Mouse (Mus musculus) bone marrow macrophage, adult 2 months (primary cell): ENCODE data around the gene Ecd. TPM values are rescaled to one million over a fixed set of nuclear protein-coding genes. Genes with fewer than 3 reads are reported as not detected.
"Not testable (repeated sequence)": the region's sequence is repeated elsewhere in the genome, so short reads cannot be mapped to it uniquely, and the experiment has no call there.

Source experiments
- H3K27ac ChIP-seq: 2 replicates; pipeline ENCODE4 v1.5.1; 2012; ENCODE audit warnings: low read depth, low read length; ENCODE audit not compliant: insufficient read depth
- H3K4me1 ChIP-seq: 2 replicates; pipeline ENCODE4 v1.6.1; 2012; ENCODE audit warnings: low read length; ENCODE audit not compliant: control insufficient read depth, insufficient read depth
- H3K4me3 ChIP-seq: 2 replicates; pipeline ENCODE4 v1.5.1; 2012; ENCODE audit warnings: mild to moderate bottlenecking, low read length, moderate library complexity; ENCODE audit not compliant: insufficient read depth
- CTCF ChIP-seq: IDR thresholded peaks from 2 replicates; pipeline ENCODE4 v1.5.1; 2012; ENCODE audit warnings: low read depth, mild to moderate bottlenecking, low read length, moderate library complexity
- POLR2A ChIP-seq: IDR thresholded peaks from 2 replicates; pipeline ENCODE4 v1.6.1; 2012; ENCODE audit warnings: mild to moderate bottlenecking, low read depth, low read length, borderline replicate concordance
- polyA plus RNA-seq: library from polyadenylated mRNA; stranded (reverse); fragments of >200 nt; gene quantifications from 2 replicates; pipeline ENCODE4 v1.2.4, GENCODE M21; 2012; ENCODE audit not compliant: missing spikeins, insufficient read depth, insufficient read length

Ecd gene
- polyA plus RNA-seq, 1 experiment, result 29.4 TPM

DNA sequence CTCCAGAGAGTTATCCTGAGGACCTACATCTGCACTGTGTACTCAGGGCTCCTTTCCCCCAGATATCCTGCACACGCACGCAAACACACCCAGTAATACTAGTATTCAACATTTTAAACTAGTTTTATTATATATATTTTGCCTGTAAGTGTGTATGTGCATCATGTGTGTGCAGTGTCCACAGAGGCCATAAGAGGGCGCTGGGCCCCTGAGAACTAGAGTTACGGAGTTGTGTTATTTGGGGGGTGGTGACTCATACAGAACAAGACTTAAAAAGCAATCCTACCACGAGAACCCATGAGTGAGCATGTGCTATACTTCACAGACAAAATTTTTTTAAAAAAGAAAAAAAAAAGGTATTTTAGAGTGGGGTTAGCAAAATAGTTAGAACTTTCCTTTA, 8.5 kb downstream of the Ecd start:
- TF ChIP-seq CTCF (no peak), POLR2A (no peak)
- no peaks in the 10 kb centered on the region for H3K4me1 ChIP-seq

DNA sequence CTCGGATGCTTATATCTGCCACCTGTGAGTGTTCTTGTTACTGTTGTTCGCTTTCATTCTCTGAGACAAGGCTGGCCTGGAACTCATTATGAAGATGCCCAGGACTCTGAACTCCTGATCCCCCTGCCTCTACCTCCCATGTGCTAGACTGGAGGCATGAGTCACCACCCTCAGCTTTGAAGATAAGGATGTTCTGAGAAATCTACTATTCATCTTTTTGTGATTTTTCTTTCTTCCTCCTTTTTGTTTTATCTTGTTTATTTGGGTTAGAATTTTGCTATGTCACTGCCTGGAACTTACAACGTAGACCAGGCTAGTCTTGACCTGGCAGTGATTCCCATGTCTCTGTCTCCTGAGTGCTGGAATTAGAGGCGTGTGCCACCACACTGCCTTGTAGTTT, 16.6 kb downstream of the Ecd start:
- no peak overlapping the region for H3K4me3 ChIP-seq
- no peak overlapping the region for H3K27ac ChIP-seq
- H3K4me1 ChIP-seq, result no peaks in the 10 kb centered on the region
- TF ChIP-seq CTCF, result no peak
- TF ChIP-seq POLR2A, result no peak

More for the DNA sequence above, 8.5 kb downstream of the Ecd start:
- Histone ChIP-seq H3K27ac (no peak overlapping the region), H3K4me3 (no peak overlapping the region)

DNA sequence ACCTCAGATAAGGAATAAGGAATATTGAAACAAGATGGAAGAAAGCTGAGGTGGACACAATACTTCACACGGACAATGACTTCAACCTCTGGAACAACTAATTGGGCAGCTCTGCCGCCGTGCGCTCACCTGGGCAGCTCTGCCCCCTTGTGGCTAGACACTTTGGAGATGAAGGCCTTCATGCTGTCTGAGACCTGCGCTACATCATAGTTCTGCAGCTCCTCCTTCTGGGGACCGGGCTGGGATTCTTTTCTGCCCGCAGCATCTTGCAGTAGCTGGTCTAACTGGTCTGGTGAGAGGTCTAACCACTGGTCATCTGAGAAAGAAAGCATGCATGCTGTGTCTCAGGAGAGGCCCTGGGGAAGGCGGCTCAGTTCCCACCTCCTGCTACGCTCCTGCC, 19.4 kb downstream of the Ecd start:
- H3K27ac ChIP-seq, result no peak overlapping the region
- no peaks in the 10 kb centered on the region for H3K4me1 ChIP-seq
- H3K4me3 ChIP-seq, result no peak overlapping the region
- TF ChIP-seq CTCF, result no peak
- no peak for TF ChIP-seq POLR2A

DNA sequence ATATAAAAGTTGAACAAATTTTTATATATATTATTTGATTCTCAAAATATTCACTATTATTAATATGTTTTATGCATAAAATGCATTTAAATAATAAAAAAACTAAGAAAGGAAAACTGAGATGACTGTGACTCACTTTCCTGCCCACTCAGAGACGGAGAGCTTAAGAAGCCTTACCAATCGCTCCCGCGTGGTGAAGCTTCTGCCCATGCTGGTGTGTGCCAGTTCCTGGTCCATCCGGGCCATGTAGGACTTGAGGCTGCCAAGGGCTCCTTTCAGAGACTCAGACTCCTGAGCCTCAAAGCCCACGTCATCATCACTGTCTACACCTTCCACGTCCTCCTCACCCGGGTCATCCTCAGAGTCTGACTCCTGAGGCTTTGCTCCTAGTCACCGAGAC, 23.7 kb downstream of the Ecd start:
- H3K4me3 ChIP-seq, result no peak overlapping the region
- H3K4me1 ChIP-seq, result no peaks in the 10 kb centered on the region
- H3K27ac ChIP-seq, result no peak overlapping the region
- TF ChIP-seq POLR2A (no peak), CTCF (no peak)

DNA sequence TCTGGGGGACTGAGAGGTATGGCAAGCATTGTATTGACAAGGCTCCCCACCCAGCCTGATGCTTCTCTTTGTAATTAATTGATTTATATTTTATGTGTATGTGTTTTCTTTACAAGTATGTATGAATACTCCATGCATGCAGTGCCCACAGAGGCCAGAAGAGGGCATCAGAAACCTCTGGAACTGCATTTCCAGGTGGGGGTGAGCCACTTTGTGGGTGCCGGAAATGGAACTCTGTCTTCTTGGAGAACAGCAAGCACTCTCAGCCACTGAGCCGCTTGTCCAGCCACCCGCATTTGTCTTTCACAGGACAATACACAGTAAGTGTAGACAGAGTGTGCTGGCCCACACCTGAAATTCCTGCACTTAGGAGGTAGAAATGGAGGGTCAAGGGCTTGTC, 28.5 kb downstream of the Ecd start:
- H3K27ac ChIP-seq, result no peak overlapping the region
- H3K4me1 ChIP-seq, result no peaks in the 10 kb centered on the region
- TF ChIP-seq CTCF (peak; percentile 54; the same call in 1 of the 2 replicates), POLR2A (no peak)
- H3K4me3 ChIP-seq, result no peak overlapping the region

DNA sequence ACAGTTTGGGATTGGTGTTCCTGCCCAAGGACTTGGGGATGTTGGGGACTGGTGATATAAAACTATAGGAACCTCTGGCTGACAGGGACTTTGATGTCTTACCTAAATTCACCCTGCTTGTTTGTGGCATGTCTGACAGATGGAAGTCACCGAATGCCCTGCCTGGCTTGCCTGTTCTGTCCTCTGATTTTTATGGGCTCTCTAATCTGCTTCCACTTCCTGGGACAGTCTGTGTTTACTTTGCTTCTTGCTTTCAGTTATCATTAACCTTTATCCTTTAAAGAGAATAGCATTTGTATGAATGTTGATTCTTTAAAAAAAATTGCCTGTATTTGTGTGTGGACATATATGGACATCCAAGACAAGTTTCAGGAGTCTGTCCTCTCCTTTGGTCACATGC, 32.8 kb downstream of the Ecd start:
- no peak overlapping the region for H3K4me3 ChIP-seq
- H3K27ac ChIP-seq, result no peak overlapping the region
- TF ChIP-seq CTCF (no peak), POLR2A (no peak)
- peaks cover 4% of the 10 kb centered on the region; the same call in 1 of the 2 replicates for H3K4me1 ChIP-seq

DNA sequence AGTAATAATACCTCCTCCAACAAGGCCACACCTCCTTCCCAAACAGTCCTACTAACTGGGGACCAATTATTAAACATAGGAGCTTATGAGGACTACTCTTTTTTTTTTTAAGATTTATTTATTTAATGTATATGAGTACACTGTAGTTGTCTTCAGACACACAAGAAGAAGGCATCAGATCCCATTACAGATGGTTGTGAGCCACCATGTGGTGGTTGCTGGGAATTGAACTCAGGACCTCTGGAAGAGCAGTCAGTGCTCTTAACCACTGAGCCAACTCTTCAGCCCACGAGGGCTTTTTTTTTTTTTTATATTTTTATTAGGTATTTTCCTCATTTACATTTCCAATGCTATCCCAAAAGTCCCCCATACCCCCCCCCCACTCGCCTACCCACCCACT, 42.8 kb downstream of the Ecd start:
- H3K27ac ChIP-seq, H3K4me1 ChIP-seq, H3K4me3 ChIP-seq: not testable (repeated sequence)

DNA sequence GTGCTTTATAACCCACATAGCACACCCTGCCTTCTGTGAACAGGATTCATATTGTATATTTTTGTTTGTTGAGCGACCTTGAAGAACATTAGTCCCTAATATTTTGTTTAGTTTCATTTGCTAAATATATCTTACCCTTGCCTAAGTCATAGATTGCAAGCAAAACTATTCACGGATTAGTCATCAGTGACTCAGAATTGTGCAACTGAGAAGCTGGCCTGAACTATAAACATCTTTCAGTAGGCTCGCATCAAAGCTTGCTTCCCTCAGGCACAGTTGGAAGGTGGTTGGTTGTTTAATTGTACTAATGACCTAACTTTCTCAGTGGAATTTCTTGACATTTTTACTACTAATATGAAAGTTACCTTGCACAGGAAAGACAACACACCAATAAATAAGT, 49.8 kb downstream of the Ecd start:
- peak overlapping the region; percentile 54; the same call in 1 of the 2 replicates for H3K27ac ChIP-seq

DNA sequence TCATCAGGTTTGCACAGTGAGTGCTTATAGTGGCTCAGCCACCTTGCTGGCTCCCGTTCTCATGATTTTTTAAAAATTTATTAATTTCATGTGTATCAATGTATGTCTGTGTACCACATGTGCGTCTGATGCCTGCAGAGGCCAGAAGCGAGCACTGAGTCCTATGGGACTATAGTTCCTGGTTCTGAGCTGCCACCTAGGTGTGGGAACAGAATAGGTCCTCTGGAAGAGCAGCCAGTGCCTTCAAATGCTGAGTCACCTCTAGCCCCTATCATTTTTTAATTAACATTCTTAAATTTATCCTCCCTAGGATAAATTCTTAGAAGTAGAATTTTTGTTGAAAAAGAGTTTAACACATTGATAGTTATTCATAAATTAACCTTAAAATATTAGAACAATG, 50.3 kb downstream of the Ecd start:
- peaks cover 29% of the 10 kb centered on the region for H3K4me1 ChIP-seq
- no peak overlapping the region for H3K4me3 ChIP-seq
- TF ChIP-seq POLR2A (no peak), CTCF (no peak)
- peak overlapping the region; percentile 72 for H3K27ac ChIP-seq

More for the DNA sequence above, 49.8 kb downstream of the Ecd start:
- Histone ChIP-seq H3K4me1 (peaks cover 29% of the 10 kb centered on the region), H3K4me3 (no peak overlapping the region)
- TF ChIP-seq CTCF (no peak), POLR2A (no peak)

DNA sequence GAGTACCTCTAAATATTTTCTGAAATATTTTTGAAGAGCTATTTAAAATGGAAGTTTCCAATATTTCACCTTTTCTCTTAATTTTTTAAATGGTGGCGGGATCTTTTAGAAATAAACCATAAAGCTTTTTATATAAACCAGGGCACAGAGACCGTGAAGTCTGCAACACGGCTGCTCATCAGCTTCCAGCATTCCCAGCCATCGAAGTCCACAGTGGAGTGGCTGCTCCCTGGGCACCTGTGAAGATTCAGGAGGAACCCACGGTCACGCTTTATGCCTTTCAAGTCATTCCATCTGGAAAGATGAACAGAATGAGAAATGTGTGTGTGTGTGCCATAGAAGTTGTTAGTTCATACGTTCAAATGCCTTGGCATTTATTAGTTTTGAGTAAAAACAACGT, 53.0 kb downstream of the Ecd start:
- Histone ChIP-seq H3K27ac (no peak overlapping the region), H3K4me3 (peak overlapping the region; percentile 73)
- TF ChIP-seq POLR2A (no peak), CTCF (no peak)

More for the DNA sequence above, 53.0 kb downstream of the Ecd start:
- H3K4me1 ChIP-seq, result peaks cover 24% of the 10 kb centered on the region
